Mouse (Mus musculus) embryonic facial prominence, embryonic 13.5 days (tissue): ENCODE measurements around the gene Pawr. TPM values are rescaled to one million over a fixed set of nuclear protein-coding genes. Genes with fewer than 3 reads are reported as not detected.
A peak's percentile ranks its signal among the peaks of the same experiment; 100 is the strongest.
"Not testable (repeated sequence)": the region's sequence is repeated elsewhere in the genome, so short reads cannot be mapped to it uniquely, and the experiment has no call there.

Source experiments
- ATAC-seq: fragments of 200-750 bp; cut with Nextera tagmentation; 2 replicates; pipeline ENCODE4 v1.8.0; 2017; ENCODE audit warnings: low read depth; ENCODE audit not compliant: insufficient number of reproducible peaks, insufficient read depth, low FRiP score, low TSS enrichment
- H3K27ac ChIP-seq: fragments of 300-500 bp; sonication (generic); 2 replicates; pipeline ENCODE4 v1.5.1; 2015; ENCODE audit warnings: moderate library complexity, mild to moderate bottlenecking, inconsistent platforms
- H3K27me3 ChIP-seq: fragments of 300-500 bp; sonication (generic); 2 replicates; pipeline ENCODE4 v1.6.1; 2015; ENCODE audit warnings: mild to moderate bottlenecking, inconsistent platforms
- H3K36me3 ChIP-seq: fragments of 300-500 bp; sonication (generic); 2 replicates; pipeline ENCODE4 v1.6.1; 2015; ENCODE audit warnings: mild to moderate bottlenecking, inconsistent platforms
- H3K4me1 ChIP-seq: fragments of 300-500 bp; sonication (generic); 2 replicates; pipeline ENCODE4 v1.6.1; 2015; ENCODE audit warnings: inconsistent platforms
- H3K4me2 ChIP-seq: fragments of 300-500 bp; sonication (generic); 2 replicates; pipeline ENCODE4 v1.6.1; 2015; ENCODE audit warnings: moderate library complexity, mild to moderate bottlenecking, inconsistent platforms
- H3K4me3 ChIP-seq: fragments of 300-500 bp; sonication (generic); 2 replicates; pipeline ENCODE4 v1.5.1; 2015; ENCODE audit warnings: mild to moderate bottlenecking, inconsistent platforms
- H3K9ac ChIP-seq: fragments of 300-500 bp; sonication (generic); 2 replicates; pipeline ENCODE4 v1.6.1; 2015; ENCODE audit warnings: mild to moderate bottlenecking, inconsistent platforms
- H3K9me3 ChIP-seq: fragments of 300-500 bp; sonication (generic); 2 replicates; pipeline ENCODE4 v1.6.1; 2016; ENCODE audit warnings: inconsistent platforms
- WGBS: fragments of 180-500 bp; shearing (Covaris S2); methylation state at CpG from one replicate; pipeline ENCODE4 v1.1.7; 2015; ENCODE audit warnings: mixed read lengths; 5-methylcytosine and 5-hydroxymethylcytosine counted together
- polyA plus RNA-seq: library from polyadenylated mRNA; unstranded; fragments of >200 nt; fragmentation: Nextera tagmentation; extraction: Ambion mirVana; gene quantifications from 2 replicates; pipeline ENCODE4 v1.2.1, GENCODE M21; 2015

Pawr gene
- polyA plus RNA-seq, 1 experiment from 2014 or later, result 6.3 TPM

- H3K4me1 ChIP-seq, result no peaks in the 10 kb centered on the region
- H3K36me3 ChIP-seq, result no peaks in the 10 kb centered on the region
- no peaks in the 10 kb centered on the region for H3K9me3 ChIP-seq
- ATAC-seq, result peak; percentile 52; the same call in 1 of the 2 replicates
- no peak overlapping the region for H3K4me3 ChIP-seq
- H3K27ac ChIP-seq, result no peak overlapping the region
- H3K27me3 ChIP-seq, result 0 out of 2 replicates have a peak, but pooled peaks cover 2% of the 10 kb centered on the region
- no peak overlapping the region for H3K9ac ChIP-seq
- no peak overlapping the region for H3K4me2 ChIP-seq
- 74% methylated on average over 5 of the region's 5 CpGs for WGBS
Observed at GRCm38 (mm10) chr10:108339118-108339517, 7.2 kb downstream of the Pawr start.

GRCm38 (mm10) chr10:108339872-108340271 is 8.0 kb downstream of the Pawr start:
- no peak overlapping the region for H3K27ac ChIP-seq
- H3K4me3 ChIP-seq, result no peak overlapping the region
- no peaks in the 10 kb centered on the region for H3K27me3 ChIP-seq
- no peaks in the 10 kb centered on the region for H3K9me3 ChIP-seq
- 76% methylated on average over 4 of the region's 4 CpGs for WGBS
- no peaks in the 10 kb centered on the region for H3K4me1 ChIP-seq
- H3K9ac ChIP-seq, result no peak overlapping the region
- no peak for ATAC-seq
- H3K4me2 ChIP-seq, result no peak overlapping the region
- no peaks in the 10 kb centered on the region for H3K36me3 ChIP-seq

GRCm38 (mm10) chr10:108343734-108344133 is 11.8 kb downstream of the Pawr start:
- Histone ChIP-seq H3K9ac (no peak overlapping the region), H3K27me3 (no peaks in the 10 kb centered on the region), H3K4me3 (no peak overlapping the region), H3K4me2 (no peak overlapping the region), H3K27ac (no peak overlapping the region), H3K36me3 (no peaks in the 10 kb centered on the region), H3K4me1 (no peaks in the 10 kb centered on the region), H3K9me3 (no peaks in the 10 kb centered on the region)
- no peak for ATAC-seq

- no peak for ATAC-seq
- 94% methylated on average over 9 of the region's 9 CpGs for WGBS
Observed at GRCm38 (mm10) chr10:108345123-108345522, 13.2 kb downstream of the Pawr start.

GRCm38 (mm10) chr10:108346301-108346700 is 14.4 kb downstream of the Pawr start:
- not testable (repeated sequence) for H3K9me3 ChIP-seq, H3K9ac ChIP-seq, H3K4me1 ChIP-seq, H3K4me3 ChIP-seq, ATAC-seq, H3K27me3 ChIP-seq, H3K36me3 ChIP-seq, H3K27ac ChIP-seq, H3K4me2 ChIP-seq
- WGBS, result 93% methylated on average over 4 of the region's 4 CpGs

More at GRCm38 (mm10) chr10:108345123-108345522, 13.2 kb downstream of the Pawr start:
- H3K27ac ChIP-seq, result no peak overlapping the region
- H3K4me3 ChIP-seq, result no peak overlapping the region
- H3K4me2 ChIP-seq, result no peak overlapping the region
- H3K36me3 ChIP-seq, result no peaks in the 10 kb centered on the region
- H3K27me3 ChIP-seq, result no peaks in the 10 kb centered on the region
- H3K9me3 ChIP-seq, result no peaks in the 10 kb centered on the region
- no peak overlapping the region for H3K9ac ChIP-seq
- no peaks in the 10 kb centered on the region for H3K4me1 ChIP-seq

GRCm38 (mm10) chr10:108350125-108351070 is 18.5 kb downstream of the Pawr start:
- H3K27me3 ChIP-seq, result no peaks in the 10 kb centered on the region
- no peak overlapping the region for H3K9ac ChIP-seq
- ATAC-seq, result no peak
- H3K4me1 ChIP-seq, result no peaks in the 10 kb centered on the region
- H3K36me3 ChIP-seq, result no peaks in the 10 kb centered on the region
- H3K4me3 ChIP-seq, result no peak overlapping the region
- WGBS, result 84% methylated on average over 9 of the region's 9 CpGs
- no peak overlapping the region for H3K27ac ChIP-seq
- no peak overlapping the region for H3K4me2 ChIP-seq
- no peaks in the 10 kb centered on the region for H3K9me3 ChIP-seq

GRCm38 (mm10) chr10:108352944-108353343 is 21.0 kb downstream of the Pawr start:
- H3K36me3 ChIP-seq, result peaks cover 8% of the 10 kb centered on the region; the same call in 1 of the 2 replicates
- WGBS, result 80% methylated on average over 10 of the region's 10 CpGs
- H3K27me3 ChIP-seq, result no peaks in the 10 kb centered on the region
- H3K27ac ChIP-seq, result no peak overlapping the region
- no peak overlapping the region for H3K4me3 ChIP-seq
- H3K9ac ChIP-seq, result no peak overlapping the region
- no peaks in the 10 kb centered on the region for H3K4me1 ChIP-seq
- no peak for ATAC-seq
- no peak overlapping the region for H3K4me2 ChIP-seq
- H3K9me3 ChIP-seq, result no peaks in the 10 kb centered on the region

GRCm38 (mm10) chr10:108354726-108355391 is 22.9 kb downstream of the Pawr start:
- no peak overlapping the region for H3K4me3 ChIP-seq
- no peak for ATAC-seq
- H3K4me2 ChIP-seq, result no peak overlapping the region
- no peak overlapping the region for H3K9ac ChIP-seq
- H3K36me3 ChIP-seq, result peaks cover 10% of the 10 kb centered on the region; the same call in 1 of the 2 replicates
- 26% methylated on average over 10 of the region's 10 CpGs for WGBS
- H3K27me3 ChIP-seq, result no peaks in the 10 kb centered on the region
- no peaks in the 10 kb centered on the region for H3K4me1 ChIP-seq
- H3K27ac ChIP-seq, result no peak overlapping the region
- H3K9me3 ChIP-seq, result no peaks in the 10 kb centered on the region

- no peak overlapping the region for H3K4me3 ChIP-seq
- no peak overlapping the region for H3K9ac ChIP-seq
- 86% methylated on average over 3 of the region's 3 CpGs for WGBS
- no peaks in the 10 kb centered on the region; the same call in 1 of the 2 replicates for H3K4me1 ChIP-seq
- no peak overlapping the region for H3K27ac ChIP-seq
- H3K4me2 ChIP-seq, result no peak overlapping the region
- H3K36me3 ChIP-seq, result peaks cover 10% of the 10 kb centered on the region; the same call in 1 of the 2 replicates
- no peak for ATAC-seq
- no peaks in the 10 kb centered on the region for H3K9me3 ChIP-seq
- H3K27me3 ChIP-seq, result no peaks in the 10 kb centered on the region
Observed at GRCm38 (mm10) chr10:108355392-108355775, 23.5 kb downstream of the Pawr start.

- peak; percentile 71; the same call in 1 of the 2 replicates for ATAC-seq
- H3K36me3 ChIP-seq, result peaks cover 10% of the 10 kb centered on the region; the same call in 1 of the 2 replicates
- H3K4me1 ChIP-seq, result peaks cover 2% of the 10 kb centered on the region; the same call in 1 of the 2 replicates
- H3K9me3 ChIP-seq, result no peaks in the 10 kb centered on the region
- no peaks in the 10 kb centered on the region for H3K27me3 ChIP-seq
- no peak overlapping the region for H3K27ac ChIP-seq
- no peak overlapping the region for H3K4me3 ChIP-seq
- WGBS, result 95% methylated on average over 12 of the region's 12 CpGs
- H3K9ac ChIP-seq, result no peak overlapping the region
- H3K4me2 ChIP-seq, result no peak overlapping the region
Observed at GRCm38 (mm10) chr10:108356601-108357187, 24.8 kb downstream of the Pawr start.

GRCm38 (mm10) chr10:108359974-108360373 is 28.1 kb downstream of the Pawr start:
- WGBS, result 86% methylated on average over 16 of the region's 16 CpGs
- no peak overlapping the region for H3K9ac ChIP-seq
- no peak overlapping the region for H3K4me2 ChIP-seq
- peaks cover 12% of the 10 kb centered on the region for H3K4me1 ChIP-seq
- no peaks in the 10 kb centered on the region for H3K27me3 ChIP-seq
- no peak overlapping the region for H3K27ac ChIP-seq
- peaks cover 10% of the 10 kb centered on the region; the same call in 1 of the 2 replicates for H3K36me3 ChIP-seq
- H3K4me3 ChIP-seq, result no peak overlapping the region
- no peak for ATAC-seq
- H3K9me3 ChIP-seq, result peaks cover 2% of the 10 kb centered on the region; the same call in 1 of the 2 replicates
